Mouse (Mus musculus) heart, embryonic 10.5 days (tissue): ENCODE measurements around the gene Lgalsl. TPM values are rescaled to one million over a fixed set of nuclear protein-coding genes. Genes with fewer than 3 reads are reported as not detected.

Experiments used
- DNase-seq: peaks from one replicate; pipeline ENCODE4 v3.0.0-alpha.2; 2017; ENCODE audit warnings: low spot score
- H3K27ac ChIP-seq: fragments of 300-500 bp; sonication (generic); 2 replicates; pipeline ENCODE4 v1.5.1; 2016; ENCODE audit warnings: mild to moderate bottlenecking
- H3K27me3 ChIP-seq: fragments of 300-500 bp; sonication (generic); 2 replicates; pipeline ENCODE4 v1.6.1; 2016; ENCODE audit warnings: mild to moderate bottlenecking; ENCODE audit not compliant: poor library complexity, insufficient read depth, severe bottlenecking
- H3K36me3 ChIP-seq: fragments of 300-500 bp; sonication (generic); 2 replicates; pipeline ENCODE4 v1.6.1; 2016; ENCODE audit warnings: mild to moderate bottlenecking, moderate library complexity
- H3K4me1 ChIP-seq: fragments of 300-500 bp; sonication (generic); 2 replicates; pipeline ENCODE4 v1.6.1; 2016; ENCODE audit warnings: mild to moderate bottlenecking
- H3K4me3 ChIP-seq: fragments of 300-500 bp; sonication (generic); 2 replicates; pipeline ENCODE4 v1.5.1; 2016; ENCODE audit warnings: mild to moderate bottlenecking, moderate library complexity
- H3K9me3 ChIP-seq: fragments of 300-500 bp; sonication (generic); 2 replicates; pipeline ENCODE4 v1.6.1; 2016; ENCODE audit warnings: mild to moderate bottlenecking, moderate library complexity
- WGBS: fragments of 180-500 bp; shearing (Covaris S2); methylation state at CpG from one replicate; pipeline ENCODE4 v1.1.7; 2016; 5-methylcytosine and 5-hydroxymethylcytosine counted together
- polyA plus RNA-seq: library from polyadenylated mRNA; unstranded; fragments of >200 nt; fragmentation: Nextera tagmentation; extraction: Ambion mirVana; gene quantifications from 2 replicates; pipeline ENCODE4 v1.2.1, GENCODE M21; 2016

Lgalsl gene
- polyA plus RNA-seq, 1 experiment from 2014 or later = 44.5 TPM

GRCm38 (mm10) chr11:20813901-20814523 lies 16.8 kb downstream of the Lgalsl start:
- Histone ChIP-seq H3K9me3 (no peaks in the 10 kb centered on the region), H3K4me1 (no peaks in the 10 kb centered on the region), H3K36me3 (no peaks in the 10 kb centered on the region), H3K27me3 (no peaks in the 10 kb centered on the region), H3K4me3 (no peak overlapping the region), H3K27ac (no peak overlapping the region)
- 75% methylated on average over 6 of the region's 6 CpGs for whole genome bisulfite sequencing
- peak; percentile 57 for DNase-seq

GRCm38 (mm10) chr11:20812153-20812887 lies 18.5 kb downstream of the Lgalsl start:
- Histone ChIP-seq H3K27me3 (no peaks in the 10 kb centered on the region), H3K4me3 (no peak overlapping the region), H3K9me3 (no peaks in the 10 kb centered on the region), H3K27ac (no peak overlapping the region), H3K4me1 (no peaks in the 10 kb centered on the region), H3K36me3 (no peaks in the 10 kb centered on the region)
- DNase-seq = peak; percentile 61
- 58% methylated on average over 5 of the region's 5 CpGs for WGBS

- Histone ChIP-seq H3K4me3 (no peak overlapping the region), H3K9me3 (no peaks in the 10 kb centered on the region), H3K36me3 (no peaks in the 10 kb centered on the region), H3K27me3 (no peaks in the 10 kb centered on the region), H3K4me1 (no peaks in the 10 kb centered on the region), H3K27ac (no peak overlapping the region)
- no peak for DNase-seq
- 74% methylated on average over 5 of the region's 5 CpGs for WGBS
Measured at GRCm38 (mm10) chr11:20806659-20807058, 24.2 kb downstream of the Lgalsl start.

GRCm38 (mm10) chr11:20805604-20806249 lies 25.1 kb downstream of the Lgalsl start:
- WGBS = 45% methylated on average over 4 of the region's 4 CpGs
- DNase-seq = peak; percentile 36
- peaks cover under 1% of the 10 kb centered on the region for H3K4me1 ChIP-seq
- H3K9me3 ChIP-seq = no peaks in the 10 kb centered on the region
- no peak overlapping the region for H3K27ac ChIP-seq
- no peaks in the 10 kb centered on the region for H3K36me3 ChIP-seq
- H3K4me3 ChIP-seq = no peak overlapping the region
- H3K27me3 ChIP-seq = no peaks in the 10 kb centered on the region

GRCm38 (mm10) chr11:20804416-20804815 lies 26.4 kb downstream of the Lgalsl start:
- WGBS = 91% methylated on average over 4 of the region's 4 CpGs
- no peak overlapping the region for H3K4me3 ChIP-seq
- H3K27me3 ChIP-seq = no peaks in the 10 kb centered on the region
- no peaks in the 10 kb centered on the region for H3K9me3 ChIP-seq
- H3K27ac ChIP-seq = no peak overlapping the region
- peaks cover 9% of the 10 kb centered on the region for H3K4me1 ChIP-seq
- peak; percentile 51 for DNase-seq
- no peaks in the 10 kb centered on the region for H3K36me3 ChIP-seq

- Histone ChIP-seq H3K27me3 (no peaks in the 10 kb centered on the region), H3K9me3 (peaks cover 4% of the 10 kb centered on the region; the same call in 1 of the 2 replicates), H3K4me3 (peak overlapping the region; percentile 29), H3K27ac (peak overlapping the region; percentile 25), H3K4me1 (peaks cover 9% of the 10 kb centered on the region), H3K36me3 (no peaks in the 10 kb centered on the region)
- 27% methylated on average over 14 of the region's 14 CpGs for WGBS
- peak; percentile 69 for DNase-seq
Measured at GRCm38 (mm10) chr11:20800277-20801092, 30.4 kb downstream of the Lgalsl start.

GRCm38 (mm10) chr11:20797841-20798240 lies 33.0 kb downstream of the Lgalsl start:
- no peak overlapping the region for H3K27ac ChIP-seq
- H3K36me3 ChIP-seq = no peaks in the 10 kb centered on the region
- H3K4me1 ChIP-seq = peaks cover 13% of the 10 kb centered on the region
- H3K4me3 ChIP-seq = no peak overlapping the region
- WGBS = 87% methylated on average over 6 of the region's 6 CpGs
- peaks cover 4% of the 10 kb centered on the region; the same call in 1 of the 2 replicates for H3K9me3 ChIP-seq
- H3K27me3 ChIP-seq = no peaks in the 10 kb centered on the region
- peak; percentile 31 for DNase-seq

GRCm38 (mm10) chr11:20795466-20795865 lies 35.4 kb downstream of the Lgalsl start:
- no peaks in the 10 kb centered on the region for H3K36me3 ChIP-seq
- no peak overlapping the region for H3K27ac ChIP-seq
- DNase-seq = peak; percentile 58
- no peaks in the 10 kb centered on the region for H3K27me3 ChIP-seq
- 53% methylated on average over 2 of the region's 2 CpGs for WGBS
- no peak overlapping the region for H3K4me3 ChIP-seq
- H3K4me1 ChIP-seq = peaks cover 10% of the 10 kb centered on the region
- peaks cover 4% of the 10 kb centered on the region; the same call in 1 of the 2 replicates for H3K9me3 ChIP-seq

GRCm38 (mm10) chr11:20794913-20795254 lies 36.0 kb downstream of the Lgalsl start:
- Histone ChIP-seq H3K27ac (no peak overlapping the region), H3K4me3 (no peak overlapping the region), H3K36me3 (no peaks in the 10 kb centered on the region), H3K4me1 (peaks cover 4% of the 10 kb centered on the region; the same call in 1 of the 2 replicates), H3K9me3 (peaks cover 4% of the 10 kb centered on the region; the same call in 1 of the 2 replicates), H3K27me3 (no peaks in the 10 kb centered on the region)
- DNase-seq = peak; percentile 73
- 49% methylated on average over 11 of the region's 11 CpGs for WGBS

- peak overlapping the region; percentile 19; the same call in 1 of the 2 replicates for H3K27ac ChIP-seq
- 34% methylated on average over 10 of the region's 10 CpGs for WGBS
Measured at GRCm38 (mm10) chr11:20794196-20794912, 36.5 kb downstream of the Lgalsl start.

GRCm38 (mm10) chr11:20793676-20794075 lies 37.2 kb downstream of the Lgalsl start:
- 57% methylated on average over 4 of the region's 4 CpGs for WGBS
- H3K27ac ChIP-seq = 0 out of 2 replicates have a peak overlapping the region, but pooled peaks have one; percentile 0

More at GRCm38 (mm10) chr11:20794196-20794912, 36.5 kb downstream of the Lgalsl start:
- Histone ChIP-seq H3K27me3 (no peaks in the 10 kb centered on the region), H3K36me3 (no peaks in the 10 kb centered on the region), H3K4me1 (0 out of 2 replicates have a peak, but pooled peaks cover 4% of the 10 kb centered on the region), H3K9me3 (peaks cover 4% of the 10 kb centered on the region; the same call in 1 of the 2 replicates), H3K4me3 (no peak overlapping the region)
- peak; percentile 90 for DNase-seq

GRCm38 (mm10) chr11:20792667-20793066 lies 38.2 kb downstream of the Lgalsl start:
- DNase-seq = peak; percentile 30
- H3K36me3 ChIP-seq = no peaks in the 10 kb centered on the region
- H3K9me3 ChIP-seq = no peaks in the 10 kb centered on the region
- no peak overlapping the region for H3K27ac ChIP-seq
- 0 out of 2 replicates have a peak, but pooled peaks cover 4% of the 10 kb centered on the region for H3K4me1 ChIP-seq
- no peaks in the 10 kb centered on the region for H3K27me3 ChIP-seq
- no peak overlapping the region for H3K4me3 ChIP-seq
- 78% methylated on average over 3 of the region's 3 CpGs for WGBS

More at GRCm38 (mm10) chr11:20793676-20794075, 37.2 kb downstream of the Lgalsl start:
- peak; percentile 66 for DNase-seq
- Histone ChIP-seq H3K9me3 (peaks cover 4% of the 10 kb centered on the region; the same call in 1 of the 2 replicates), H3K36me3 (no peaks in the 10 kb centered on the region), H3K4me3 (no peak overlapping the region), H3K27me3 (no peaks in the 10 kb centered on the region), H3K4me1 (0 out of 2 replicates have a peak, but pooled peaks cover 4% of the 10 kb centered on the region)
